Mouse (Mus musculus) hindbrain, embryonic 14.5 days (tissue): ENCODE results near the gene Sct. TPM values are rescaled to one million over a fixed set of nuclear protein-coding genes. Genes with fewer than 3 reads are reported as not detected.

Experiments
- ATAC-seq: fragments of 200-750 bp; cut with Nextera tagmentation; 2 replicates; pipeline ENCODE4 v1.8.0; 2017; ENCODE audit warnings: moderate number of reproducible peaks, mild to moderate bottlenecking, moderate TSS enrichment, moderate library complexity; ENCODE audit not compliant: low FRiP score
- DNase-seq: peaks from one replicate; pipeline ENCODE4 v3.0.0-alpha.2; 2015; ENCODE audit warnings: low spot score
- H3K27ac ChIP-seq: fragments of 300-500 bp; sonication (generic); 2 replicates; pipeline ENCODE4 v1.5.1; 2014; ENCODE audit warnings: mild to moderate bottlenecking, moderate library complexity
- H3K27me3 ChIP-seq: fragments of 300-500 bp; sonication (generic); 2 replicates; pipeline ENCODE4 v1.6.1; 2014; ENCODE audit warnings: mild to moderate bottlenecking, low read length, mixed read lengths; ENCODE audit not compliant: control insufficient read depth, insufficient read depth
- H3K36me3 ChIP-seq: fragments of 300-500 bp; sonication (generic); replicated peaks from 2 replicates; pipeline ENCODE4 v1.6.1; 2014; ENCODE audit not compliant: control insufficient read depth, insufficient read depth
- H3K4me1 ChIP-seq: fragments of 300-500 bp; sonication (generic); replicated peaks from 2 replicates; pipeline ENCODE4 v1.6.1; 2014; ENCODE audit warnings: antibody characterized with exemption, low read length, mixed read lengths; ENCODE audit not compliant: control insufficient read depth, insufficient read depth
- H3K4me2 ChIP-seq: fragments of 300-500 bp; sonication (generic); replicated peaks from 2 replicates; pipeline ENCODE4 v1.6.1; 2014; ENCODE audit warnings: mild to moderate bottlenecking, moderate library complexity
- H3K4me3 ChIP-seq: fragments of 300-500 bp; sonication (generic); replicated peaks from 2 replicates; pipeline ENCODE4 v1.5.1; 2014; ENCODE audit warnings: mild to moderate bottlenecking, low read length
- H3K9ac ChIP-seq: fragments of 300-500 bp; sonication (generic); 2 replicates; pipeline ENCODE4 v1.6.1; 2014
- H3K9me3 ChIP-seq: fragments of 300-500 bp; sonication (generic); 2 replicates; pipeline ENCODE4 v1.6.1; 2016; ENCODE audit warnings: low read length; ENCODE audit not compliant: control insufficient read depth
- WGBS: fragments of 180-500 bp; shearing (Covaris S2); extraction: QIAGEN DNeasy Blood & Tissue Kit; methylation state at CpG from one replicate; pipeline ENCODE4 v1.1.7; 2014; 5-methylcytosine and 5-hydroxymethylcytosine counted together
- polyA plus RNA-seq: library from polyadenylated mRNA; unstranded; fragments of >200 nt; fragmentation: Nextera tagmentation; extraction: Ambion mirVana; gene quantifications from 2 replicates; pipeline ENCODE4 v1.2.1, GENCODE M21; 2014

Gene Sct
- polyA plus RNA-seq = 3.2 and 4.1 TPM in 2 replicates

GRCm38 (mm10) chr7:141278766-141279590 is at the start of gene Sct:
Sct (minus strand) TSS chr7:141279133.
- Histone ChIP-seq H3K36me3 (no peaks in the 10 kb centered on the region), H3K4me1 (peaks cover 9% of the 10 kb centered on the region; the same call in 1 of the 2 replicates), H3K27me3 (no peaks in the 10 kb centered on the region), H3K9ac (peak within 1 kb of the TSS; percentile 65), H3K9me3 (no peaks in the 10 kb centered on the region), H3K4me2 (peak within 1 kb of the TSS; percentile 97), H3K27ac (no peak within 1 kb of the TSS), H3K4me3 (peak within 1 kb of the TSS; percentile 42)
- 3% methylated on average over 44 of the region's 46 CpGs for whole genome bisulfite sequencing
- ATAC-seq (peak; percentile 79), DNase-seq (peak; percentile 50)

GRCm38 (mm10) chr7:141328373-141328990 is 49.5 kb upstream of the Sct start:
- Histone ChIP-seq H3K9ac (peak overlapping the region; percentile 94), H3K27ac (peak overlapping the region; percentile 100), H3K4me3 (peak overlapping the region; percentile 86), H3K4me1 (peaks cover 36% of the 10 kb centered on the region), H3K4me2 (peak overlapping the region; percentile 98), H3K27me3 (no peaks in the 10 kb centered on the region), H3K9me3 (no peaks in the 10 kb centered on the region), H3K36me3 (peaks cover 23% of the 10 kb centered on the region)
- WGBS = 19% methylated on average over 24 of the region's 24 CpGs
- DNase-seq (peak; percentile 25), ATAC-seq (peak; percentile 32; the same call in 1 of the 2 replicates)

GRCm38 (mm10) chr7:141327469-141328372 is 48.8 kb upstream of the Sct start, which contains the start of the genes Deaf1 and Tmem80:
Deaf1 (minus strand) TSS chr7:141327690.
Tmem80 (plus strand) TSS chr7:141327739.
- H3K27me3 ChIP-seq = no peaks in the 10 kb centered on the region
- H3K4me2 ChIP-seq = peak within 1 kb of the TSS; percentile 98
- H3K27ac ChIP-seq = peak within 1 kb of the TSS; percentile 100
- no peaks in the 10 kb centered on the region for H3K9me3 ChIP-seq
- peak; percentile 100 for DNase-seq
- peak; percentile 95 for ATAC-seq
- peaks cover 23% of the 10 kb centered on the region for H3K36me3 ChIP-seq
- under 1% methylated on average over 102 of the region's 105 CpGs for WGBS
- peak within 1 kb of the TSS; percentile 86 for H3K4me3 ChIP-seq
- peak within 1 kb of the TSS; percentile 94 for H3K9ac ChIP-seq
- peaks cover 36% of the 10 kb centered on the region for H3K4me1 ChIP-seq

GRCm38 (mm10) chr7:141326546-141327446 is 47.9 kb upstream of the Sct start:
- peak overlapping the region; percentile 94 for H3K9ac ChIP-seq
- peak overlapping the region; percentile 98 for H3K4me2 ChIP-seq
- H3K27me3 ChIP-seq = no peaks in the 10 kb centered on the region
- peaks cover 25% of the 10 kb centered on the region for H3K36me3 ChIP-seq
- ATAC-seq (peak; percentile 42), DNase-seq (no peak)
- WGBS = 4% methylated on average over 35 of the region's 35 CpGs
- H3K4me3 ChIP-seq = peak overlapping the region; percentile 86
- peaks cover 36% of the 10 kb centered on the region for H3K4me1 ChIP-seq
- H3K9me3 ChIP-seq = no peaks in the 10 kb centered on the region
- H3K27ac ChIP-seq = peak overlapping the region; percentile 100

- Histone ChIP-seq H3K4me3 (no peak overlapping the region), H3K9ac (peak overlapping the region; percentile 94; the same call in 1 of the 2 replicates), H3K36me3 (peaks cover 46% of the 10 kb centered on the region), H3K27me3 (no peaks in the 10 kb centered on the region), H3K4me2 (peak overlapping the region; percentile 15; the same call in 1 of the 2 replicates), H3K4me1 (peaks cover 36% of the 10 kb centered on the region), H3K9me3 (no peaks in the 10 kb centered on the region), H3K27ac (no peak overlapping the region)
- DNase-seq (no peak), ATAC-seq (no peak)
- WGBS = 81% methylated on average over 1 of the region's 1 CpGs
These were observed 45.8 kb upstream of the Sct start for GRCm38 (mm10) chr7:141324686-141325085.

- H3K4me2 ChIP-seq = no peak overlapping the region
- H3K4me1 ChIP-seq = peaks cover 3% of the 10 kb centered on the region
- no peak overlapping the region for H3K27ac ChIP-seq
- H3K27me3 ChIP-seq = no peaks in the 10 kb centered on the region
- no peak for DNase-seq
- no peak overlapping the region for H3K9ac ChIP-seq
- no peaks in the 10 kb centered on the region for H3K9me3 ChIP-seq
- H3K4me3 ChIP-seq = no peak overlapping the region
- H3K36me3 ChIP-seq = peaks cover 99% of the 10 kb centered on the region
- 74% methylated on average over 2 of the region's 2 CpGs for WGBS
- ATAC-seq = no peak
These were observed 40.5 kb upstream of the Sct start for GRCm38 (mm10) chr7:141319446-141319845.

- Histone ChIP-seq H3K9ac (no peak overlapping the region), H3K9me3 (no peaks in the 10 kb centered on the region), H3K4me3 (no peak overlapping the region), H3K4me1 (no peaks in the 10 kb centered on the region), H3K27me3 (no peaks in the 10 kb centered on the region), H3K36me3 (peaks cover 100% of the 10 kb centered on the region), H3K27ac (no peak overlapping the region), H3K4me2 (no peak overlapping the region)
- no peak for DNase-seq
- ATAC-seq = no peak
- 78% methylated on average over 1 of the region's 1 CpGs for WGBS
These were observed 38.7 kb upstream of the Sct start for GRCm38 (mm10) chr7:141317619-141318132.

GRCm38 (mm10) chr7:141315974-141316373 is 37.0 kb upstream of the Sct start:
- H3K4me1 ChIP-seq = no peaks in the 10 kb centered on the region
- WGBS = 73% methylated on average over 5 of the region's 5 CpGs
- H3K9me3 ChIP-seq = no peaks in the 10 kb centered on the region
- ATAC-seq (no peak), DNase-seq (no peak)
- no peaks in the 10 kb centered on the region for H3K27me3 ChIP-seq
- H3K36me3 ChIP-seq = peaks cover 100% of the 10 kb centered on the region
- no peak overlapping the region for H3K4me2 ChIP-seq
- no peak overlapping the region for H3K9ac ChIP-seq
- H3K4me3 ChIP-seq = no peak overlapping the region
- H3K27ac ChIP-seq = no peak overlapping the region
